Mouse (Mus musculus): Measurements from ENCODE around the gene Pcp2. TPM values are rescaled to one million over a fixed set of nuclear protein-coding genes. Genes with fewer than 3 reads are reported as not detected.

Gene Pcp2
- total and polyA plus RNA-seq, 3 experiments: 0.35 to 0.54 TPM; not detected in 1

DNA sequence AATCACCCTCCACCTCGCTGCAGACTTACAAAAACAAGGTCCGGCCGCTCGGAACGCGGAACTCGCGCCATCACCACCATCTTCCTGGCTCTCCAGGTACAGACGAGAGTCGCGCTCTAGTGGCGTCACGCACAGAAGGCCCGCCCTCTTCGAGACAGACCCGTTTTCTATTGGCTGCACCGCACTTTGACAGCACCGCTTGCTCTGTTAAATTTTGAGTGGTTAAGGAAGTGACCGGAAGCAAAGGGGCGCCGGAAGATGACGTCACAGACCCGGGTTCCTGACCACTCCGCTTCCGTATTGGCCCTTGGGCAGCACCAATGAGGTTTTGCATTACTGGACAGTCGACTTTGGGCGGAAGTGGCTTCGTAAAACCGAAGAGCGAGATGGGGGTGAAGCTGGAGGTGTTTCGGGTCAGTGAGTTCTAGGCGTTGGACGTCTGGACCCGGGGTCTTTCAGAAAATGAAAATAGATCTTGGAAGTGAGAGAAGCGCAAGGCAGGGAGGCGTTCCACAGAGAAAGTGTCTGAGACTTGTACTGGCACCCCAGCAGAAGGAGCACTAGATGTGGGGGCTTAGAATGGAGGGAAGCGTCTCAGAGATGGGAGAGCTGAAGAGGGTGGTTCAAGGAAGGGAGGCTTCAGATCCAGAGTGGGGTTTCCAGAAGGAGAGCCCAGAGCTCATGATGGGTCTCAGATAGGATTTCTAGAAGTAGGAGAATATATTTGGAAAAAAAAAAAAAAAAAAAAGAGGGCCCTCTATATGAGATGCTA, 4.0 kb downstream of the Pcp2 start, which contains the start of the genes Xab2 and Pet100 (continued):
- TF ChIP-seq MYB (IDR thresholded peaks at IDR 0.05; ENCODE audit: low read depth, low read length): no peak
- peak; percentile 50; the same call in 1 of the 2 replicates for TF ChIP-seq TCF12 (IDR thresholded peaks at IDR 0.05; ENCODE audit: low read depth, low read length)
- peak; percentile 87 for TF ChIP-seq MXI1 (IDR thresholded peaks at IDR 0.05; ENCODE audit: low read depth, low read length)
- TF ChIP-seq EP300 (IDR thresholded peaks at IDR 0.05; ENCODE audit: low read depth in 1 of 2, low read length in 2 of 2): no peak
- no peak for TF ChIP-seq MAFK (IDR thresholded peaks at IDR 0.05; ENCODE audit: borderline replicate concordance, low read depth, low read length)
- TF ChIP-seq UBTF (IDR thresholded peaks at IDR 0.05; ENCODE audit: borderline replicate concordance, insufficient read depth, low read depth, low read length): no peak
- TF ChIP-seq CHD2 (IDR thresholded peaks at IDR 0.05; ENCODE audit: low read length): peak; percentile 92
- TF ChIP-seq TBP (IDR thresholded peaks at IDR 0.05; ENCODE audit: low read depth, low read length): peak; percentile 40
- TF ChIP-seq POLR2AphosphoS5 (IDR thresholded peaks at IDR 0.05; ENCODE audit: borderline replicate concordance, low read depth, low read length): no peak
- peak; percentile 39; the same call in 1 of the 2 replicates for TF ChIP-seq ZMIZ1 (IDR thresholded peaks at IDR 0.05; ENCODE audit: low read depth, low read length)
- peak; percentile 57; the same call in 1 of the 2 replicates for TF ChIP-seq GABPA (IDR thresholded peaks at IDR 0.05; ENCODE audit: low read depth, low read length)
- TF ChIP-seq ELF1 (IDR thresholded peaks at IDR 0.05; ENCODE audit: low read depth, low read length): peak; percentile 99
- no peak for TF ChIP-seq SMC3 (IDR thresholded peaks at IDR 0.05; ENCODE audit: low read depth, low read length)
- peak; percentile 13 to 69; a peak in 2 of 4 replicates for TF ChIP-seq POLR2A (IDR thresholded peaks at IDR 0.05; ENCODE audit: control insufficient read depth in 1 of 2, insufficient read depth in 1 of 2, low read depth in 1 of 2, low read length in 2 of 2, poor library complexity in 1 of 2)

DNA sequence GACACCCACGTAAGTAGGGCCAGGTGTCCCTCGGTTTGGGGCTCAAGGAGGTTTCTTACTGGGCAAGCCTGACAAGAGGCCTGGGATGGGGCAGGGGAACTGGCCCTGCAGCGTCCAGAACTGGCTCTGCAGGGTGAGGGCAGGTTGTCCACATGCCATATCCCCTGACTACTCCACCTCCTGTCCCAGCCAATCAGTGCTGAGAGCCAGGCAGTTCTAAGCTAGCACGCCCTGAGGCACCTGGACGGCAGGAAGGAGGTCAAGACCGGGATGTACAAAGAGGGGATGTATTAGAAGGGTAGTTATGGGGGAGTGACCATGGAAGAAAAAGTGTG, 15.6 kb downstream of the Pcp2 start:
- H3K36me3 ChIP-seq (ENCODE audit: control insufficient read depth in 1 of 2, insufficient read depth in 2 of 2, low read length in 2 of 2): peaks cover 2 to 11% of the 10 kb centered on the region in 2 experiments
- no peaks in the 10 kb centered on the region for H3K27me3 ChIP-seq (ENCODE audit: control insufficient read depth in 1 of 2, insufficient read depth in 2 of 2, low read length in 2 of 2)
- no peaks in the 10 kb centered on the region for H3K79me2 ChIP-seq (ENCODE audit: control insufficient read depth, insufficient read depth, low read length, poor library complexity)

More for the DNA sequence above, 15.6 kb downstream of the Pcp2 start:
- Histone ChIP-seq H3K4me1 (ENCODE audit: control insufficient read depth in 1 of 2, insufficient read depth in 2 of 2, low read length in 2 of 2) (peaks cover 0 to 18% of the 10 kb centered on the region in 2 experiments; a peak in 2 of 4 replicates), H3K9me3 (replicated peaks; ENCODE audit: insufficient read depth, low read length) (no peaks in the 10 kb centered on the region), H3K27ac (ENCODE audit: control insufficient read depth, low read depth, low read length) (no peak overlapping the region), H3K4me3 (ENCODE audit: control insufficient read depth in 1 of 2, insufficient read depth in 1 of 2, low read depth in 2 of 2, low read length in 2 of 2) (no peak overlapping the region), H3K9ac (ENCODE audit: control insufficient read depth, low read depth, low read length, poor library complexity, severe bottlenecking) (no peak overlapping the region)
- TF ChIP-seq MAZ (IDR thresholded peaks at IDR 0.05; ENCODE audit: low read depth, low read length): no peak
- TF ChIP-seq ETS1 (IDR thresholded peaks at IDR 0.05; ENCODE audit: low read depth, low read length): no peak
- TF ChIP-seq JUND (IDR thresholded peaks at IDR 0.05; ENCODE audit: low read depth, low read length): no peak
- TF ChIP-seq POLR2A (IDR thresholded peaks at IDR 0.05; ENCODE audit: control insufficient read depth in 1 of 2, insufficient read depth in 1 of 2, low read depth in 1 of 2, low read length in 2 of 2, poor library complexity in 1 of 2): no peak
- TF ChIP-seq GABPA (IDR thresholded peaks at IDR 0.05; ENCODE audit: low read depth, low read length): no peak
- TF ChIP-seq TBP (IDR thresholded peaks at IDR 0.05; ENCODE audit: low read depth, low read length): no peak
- no peak for TF ChIP-seq ZKSCAN1 (IDR thresholded peaks at IDR 0.05; ENCODE audit: low read depth, low read length)
- no peak for TF ChIP-seq CHD2 (IDR thresholded peaks at IDR 0.05; ENCODE audit: low read length)
- no peak for TF ChIP-seq ZMIZ1 (IDR thresholded peaks at IDR 0.05; ENCODE audit: low read depth, low read length)
- TF ChIP-seq MYC (IDR thresholded peaks at IDR 0.05; ENCODE audit: low read depth, low read length): no peak
- TF ChIP-seq E2F4 (IDR thresholded peaks at IDR 0.05; ENCODE audit: borderline replicate concordance, low read depth, low read length): no peak
- no peak for TF ChIP-seq KAT2A (conservative IDR thresholded peaks at IDR 0.05; ENCODE audit: low read depth, low read length)
- TF ChIP-seq BHLHE40 (IDR thresholded peaks at IDR 0.05; ENCODE audit: borderline replicate concordance, low read depth, low read length): no peak
- DNase-seq (ENCODE audit: low read depth, low spot score): no peak
